Mouse (Mus musculus) stomach, postnatal 0 days (tissue): ENCODE results near the gene Dph1.

Experiments
- CTCF ChIP-seq: IDR thresholded peaks from 2 replicates; pipeline ENCODE4 v1.5.1; 2016; ENCODE audit warnings: antibody characterized with exemption, low read depth, mild to moderate bottlenecking, moderate library complexity
- EP300 ChIP-seq: optimal IDR thresholded peaks from 2 replicates; pipeline ENCODE3; 2016; ENCODE audit warnings: antibody characterized with exemption

DNA sequence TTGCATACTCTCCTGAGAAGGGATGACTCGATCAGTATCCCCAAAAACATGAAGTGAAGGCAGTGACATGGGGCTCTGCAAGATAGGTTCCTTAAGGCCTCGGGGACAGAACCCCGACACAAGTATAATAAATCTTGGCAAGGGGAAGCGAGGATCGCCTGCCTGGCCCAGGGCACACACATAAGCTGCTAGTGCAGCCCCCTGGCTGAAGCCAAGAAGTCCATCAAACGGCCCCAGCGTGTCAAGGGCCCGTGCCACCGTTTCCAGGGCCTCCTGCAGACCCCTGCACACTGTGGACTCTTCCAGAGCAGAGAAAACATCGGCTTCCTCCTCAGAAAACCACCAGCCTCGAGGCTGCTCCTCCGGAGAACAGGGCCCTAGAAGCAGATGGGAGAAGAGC, 13.0 kb downstream of the Dph1 start:
- TF ChIP-seq CTCF (no peak), EP300 (no peak)
